Mouse (Mus musculus) ES-E14 (cell line): ENCODE measurements at regions not wholly inside any gene's neighbourhood (a gene's known extent, or its start where the extent isn't known, plus 50 kb on each side); places are given as distances from the start of the nearest gene placed in this dataset.

Source experiments
- CHD2 ChIP-seq: IDR thresholded peaks from 2 replicates; pipeline ENCODE4 v1.6.1; 2014; ENCODE audit warnings: mild to moderate bottlenecking, low read depth, low read length, inconsistent platforms
- HCFC1 ChIP-seq: IDR thresholded peaks from 2 replicates; pipeline ENCODE4 v1.6.1; 2012; ENCODE audit warnings: low read length, inconsistent platforms, borderline replicate concordance; ENCODE audit not compliant: insufficient read depth
- MAFK ChIP-seq: IDR thresholded peaks from 2 replicates; pipeline ENCODE4 v1.6.1; 2014; ENCODE audit warnings: mild to moderate bottlenecking, low read depth, low read length, inconsistent platforms; ENCODE audit not compliant: insufficient read depth
- ZC3H11A ChIP-seq: IDR thresholded peaks from 2 replicates; pipeline ENCODE4 v1.6.1; 2012; ENCODE audit warnings: low read depth, mild to moderate bottlenecking, inconsistent platforms, low read length, borderline replicate concordance
- ZNF384 ChIP-seq: IDR thresholded peaks from 2 replicates; pipeline ENCODE4 v1.6.1; 2012; ENCODE audit warnings: low read depth, low read length, inconsistent platforms

DNA sequence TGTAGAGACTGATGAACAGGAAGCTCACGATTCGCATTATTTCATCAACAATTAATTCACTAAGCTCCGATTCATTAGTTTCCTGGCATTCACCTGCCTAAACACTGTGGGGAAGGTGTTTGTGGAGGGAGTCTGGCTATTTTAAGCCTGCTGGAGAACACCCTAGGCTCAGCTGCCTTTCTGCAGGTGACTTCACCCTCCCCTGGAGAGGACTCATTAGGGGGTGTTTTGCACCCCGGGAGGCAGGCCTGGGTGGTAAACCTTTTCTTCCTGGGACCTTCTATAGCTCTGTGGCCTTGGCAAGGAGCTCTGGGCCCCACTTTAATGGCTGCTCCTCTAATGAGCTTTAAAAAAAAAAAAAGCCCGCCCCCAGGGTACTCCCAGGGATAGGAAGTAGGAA lies 55.4 kb upstream of the Bnc1 start:
- TF ChIP-seq CHD2: no peak
- TF ChIP-seq MAFK: no peak
- TF ChIP-seq ZNF384: no peak
- TF ChIP-seq HCFC1: no peak
- TF ChIP-seq ZC3H11A: no peak
